Mouse (Mus musculus) right cerebral cortex, postnatal 4 days (tissue): Measurements from ENCODE around the gene Socs1.

Experiments used
- DNase-seq: peaks from one replicate; pipeline ENCODE4 v3.0.0-alpha.2; 2022

Socs1 gene

GRCm38 (mm10) chr16:10762569-10763180 is 22.7 kb downstream of the Socs1 start:
- no peak for DNase-seq

- no peak for DNase-seq
These were observed 24.2 kb downstream of the Socs1 start for GRCm38 (mm10) chr16:10761182-10761581.

- DNase-seq, result no peak
These were observed 29.2 kb downstream of the Socs1 start for GRCm38 (mm10) chr16:10756168-10756567.

GRCm38 (mm10) chr16:10754521-10755296 is 30.6 kb downstream of the Socs1 start:
- DNase-seq, result no peak

- DNase-seq, result peak; percentile 53
These were observed 35.5 kb downstream of the Socs1 start for GRCm38 (mm10) chr16:10749824-10750223.

DNA sequence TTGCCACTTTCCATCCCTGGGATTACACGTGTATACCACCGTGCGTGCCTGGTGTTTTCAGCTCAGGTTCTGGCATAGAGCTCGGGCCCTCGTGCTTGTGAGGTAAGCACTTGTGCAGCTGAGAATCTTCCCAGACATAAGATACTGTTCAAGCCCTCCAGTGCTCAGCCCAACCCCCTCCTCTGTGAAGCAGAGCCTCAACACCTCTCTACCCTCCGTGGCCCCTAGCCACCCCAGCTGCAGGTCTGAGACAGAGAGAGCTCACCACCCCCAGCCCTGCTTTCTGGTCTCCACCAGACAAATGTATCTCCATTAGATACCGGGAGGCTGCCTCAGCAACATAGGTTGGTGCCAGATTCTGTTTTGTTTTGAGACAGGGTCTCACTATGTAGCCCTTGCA is 36.1 kb downstream of the Socs1 start:
- no peak for DNase-seq

GRCm38 (mm10) chr16:10741082-10741481 is 44.3 kb downstream of the Socs1 start:
- no peak for DNase-seq

- DNase-seq, result no peak
These were observed 45.4 kb downstream of the Socs1 start for GRCm38 (mm10) chr16:10739854-10740398.

DNA sequence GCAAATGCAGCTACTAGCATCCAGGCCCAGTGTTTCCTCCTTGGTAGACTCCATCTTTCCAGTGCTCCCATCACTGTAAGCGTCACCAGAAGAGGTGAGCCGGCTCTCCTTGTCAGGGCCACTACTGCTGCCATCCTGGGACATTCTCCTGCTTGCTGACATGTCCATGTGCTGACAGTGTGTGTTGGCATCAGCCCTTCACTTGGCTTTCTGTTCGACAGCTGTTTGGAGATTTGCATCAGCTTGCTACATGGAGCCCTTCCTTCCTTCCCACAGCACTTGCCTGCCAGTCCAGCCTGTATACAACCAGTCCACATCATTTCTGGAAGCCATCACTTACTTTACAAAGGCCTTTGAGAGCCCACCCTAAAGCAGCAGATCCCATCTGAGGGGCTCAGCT is 46.5 kb downstream of the Socs1 start:
- DNase-seq, result no peak

- no peak for DNase-seq
These were observed 47.8 kb downstream of the Socs1 start for GRCm38 (mm10) chr16:10737571-10737970.

DNA sequence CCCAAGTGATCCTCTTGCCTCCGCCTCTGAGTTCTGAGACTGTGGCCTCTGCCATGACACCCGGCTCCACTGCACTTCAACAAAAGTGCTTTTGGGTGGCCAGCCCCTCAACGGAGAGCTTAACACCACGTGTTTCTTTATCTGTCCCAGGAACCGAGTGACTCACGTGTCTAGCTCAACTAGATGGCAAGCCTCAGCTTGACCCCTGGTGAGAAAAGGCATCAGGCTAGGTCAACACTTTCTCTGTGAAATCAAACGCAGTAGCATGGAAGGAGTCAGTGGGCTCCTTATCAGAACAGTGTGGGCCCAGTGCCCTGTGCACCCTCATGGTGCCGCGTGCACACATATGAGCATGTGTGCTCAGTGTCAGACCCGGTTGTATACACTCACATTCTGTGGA is 49.0 kb downstream of the Socs1 start:
- DNase-seq, result no peak

DNA sequence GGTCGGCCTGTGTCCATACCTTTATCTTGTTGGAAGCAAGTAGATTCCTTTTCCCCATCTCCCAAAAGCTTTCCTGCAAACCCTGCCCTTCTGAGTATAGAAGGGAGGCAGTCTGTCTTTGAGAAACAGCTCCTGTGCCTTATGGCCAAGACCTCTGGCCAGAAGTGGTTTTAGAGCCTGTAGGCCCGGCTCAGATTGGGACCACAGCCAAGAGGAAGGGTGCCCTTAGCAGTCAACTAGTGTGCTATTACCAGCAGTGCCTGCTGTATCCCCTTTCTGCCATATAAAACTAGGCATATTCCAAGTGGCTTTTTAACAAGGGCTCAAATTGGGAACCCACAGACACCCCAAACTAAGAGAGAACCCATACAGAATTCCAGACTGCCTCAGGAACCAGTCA is 49.6 kb downstream of the Socs1 start:
- no peak for DNase-seq

GRCm38 (mm10) chr16:10732421-10732820 is 52.9 kb downstream of the Socs1 start:
- DNase-seq, result no peak
